Mouse (Mus musculus) heart, embryonic 11.5 days (tissue): ENCODE results near the gene Phc3. TPM values are rescaled to one million over a fixed set of nuclear protein-coding genes. Genes with fewer than 3 reads are reported as not detected.
A peak's percentile ranks its signal among the peaks of the same experiment; 100 is the strongest.

Experiments used
- ATAC-seq: fragments of 200-750 bp; cut with Nextera tagmentation; replicated peaks from 2 replicates; pipeline ENCODE4 v1.8.0; 2017; ENCODE audit warnings: moderate library complexity; ENCODE audit not compliant: insufficient number of reproducible peaks, low FRiP score, low TSS enrichment
- H3K27ac ChIP-seq: fragments of 300-500 bp; sonication (generic); 2 replicates; pipeline ENCODE4 v1.5.1; 2014; ENCODE audit warnings: mild to moderate bottlenecking, low read depth, low read length
- H3K27me3 ChIP-seq: fragments of 300-500 bp; sonication (generic); 2 replicates; pipeline ENCODE4 v1.6.1; 2014; ENCODE audit warnings: mild to moderate bottlenecking, low read length, mixed read lengths; ENCODE audit not compliant: control insufficient read depth, insufficient read depth
- H3K36me3 ChIP-seq: fragments of 300-500 bp; sonication (generic); 2 replicates; pipeline ENCODE4 v1.6.1; 2014; ENCODE audit warnings: mild to moderate bottlenecking, low read length, moderate library complexity, mixed read lengths; ENCODE audit not compliant: control insufficient read depth, insufficient read depth
- H3K4me1 ChIP-seq: fragments of 300-500 bp; sonication (generic); 2 replicates; pipeline ENCODE4 v1.6.1; 2014; ENCODE audit warnings: low read length; ENCODE audit not compliant: control insufficient read depth, insufficient read depth
- H3K4me2 ChIP-seq: fragments of 300-500 bp; sonication (generic); 2 replicates; pipeline ENCODE4 v1.6.1; 2014; ENCODE audit warnings: mild to moderate bottlenecking, moderate library complexity
- H3K4me3 ChIP-seq: fragments of 300-500 bp; sonication (generic); 2 replicates; pipeline ENCODE4 v1.5.1; 2014; ENCODE audit warnings: low read depth, low read length
- H3K9ac ChIP-seq: fragments of 300-500 bp; sonication (generic); 2 replicates; pipeline ENCODE4 v1.6.1; 2014; ENCODE audit warnings: mild to moderate bottlenecking, low read depth, low read length, moderate library complexity
- H3K9me3 ChIP-seq: fragments of 300-500 bp; sonication (generic); replicated peaks from 2 replicates; pipeline ENCODE4 v1.6.1; 2016; ENCODE audit warnings: low read length; ENCODE audit not compliant: control insufficient read depth
- WGBS: fragments of 180-500 bp; shearing (Covaris S2); extraction: QIAGEN DNeasy Blood & Tissue Kit; methylation state at CpG from one replicate; pipeline ENCODE4 v1.1.7; 2014; ENCODE audit not compliant: insufficient replicate concordance; 5-methylcytosine and 5-hydroxymethylcytosine counted together
- polyA plus RNA-seq: library from polyadenylated mRNA; unstranded; fragments of >200 nt; fragmentation: Nextera tagmentation; extraction: Ambion mirVana; gene quantifications from 2 replicates; pipeline ENCODE4 v1.2.1, GENCODE M21; 2014

The Phc3 gene
- polyA plus RNA-seq, 1 experiment from 2014 or later: 6.7 TPM

DNA sequence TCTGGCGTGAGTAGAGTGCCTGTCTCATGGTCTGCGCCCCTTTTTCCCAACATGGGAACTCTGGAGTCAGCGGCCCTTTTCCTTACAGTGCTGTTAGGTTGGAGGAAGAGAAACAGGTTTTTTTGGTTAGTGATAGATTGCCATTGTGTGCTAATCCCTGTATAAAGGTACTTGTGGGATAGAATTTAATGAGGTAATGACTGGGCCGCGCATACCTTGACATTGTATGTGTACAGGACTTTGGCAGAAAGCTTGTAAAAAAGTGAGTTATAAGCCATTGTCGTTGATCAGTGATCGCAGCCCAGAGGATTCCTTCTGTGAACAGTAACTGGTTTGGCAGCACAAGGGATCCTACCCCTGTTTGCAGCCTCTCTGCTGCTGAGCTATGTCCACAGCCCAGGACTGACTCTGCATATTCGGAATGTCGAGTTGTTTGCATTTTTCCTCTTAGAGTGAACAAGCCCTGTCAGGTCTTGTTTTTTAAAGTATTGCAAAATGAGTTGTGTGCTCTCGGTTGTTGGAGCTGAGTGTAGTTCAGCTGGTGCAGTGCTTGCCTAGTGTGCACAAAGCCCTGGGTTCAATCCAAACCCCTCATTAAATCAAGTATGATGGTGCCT, 30.3 kb upstream of the Phc3 start:
- H3K36me3 ChIP-seq: no peaks in the 10 kb centered on the region
- no peak overlapping the region for H3K4me2 ChIP-seq
- H3K27ac ChIP-seq: no peak overlapping the region
- 73% methylated on average over 10 of the region's 10 CpGs for WGBS
- no peak for ATAC-seq
- no peak overlapping the region for H3K9ac ChIP-seq
- H3K4me3 ChIP-seq: no peak overlapping the region
- peaks cover 11% of the 10 kb centered on the region for H3K4me1 ChIP-seq
- no peaks in the 10 kb centered on the region for H3K27me3 ChIP-seq
- H3K9me3 ChIP-seq: no peaks in the 10 kb centered on the region

DNA sequence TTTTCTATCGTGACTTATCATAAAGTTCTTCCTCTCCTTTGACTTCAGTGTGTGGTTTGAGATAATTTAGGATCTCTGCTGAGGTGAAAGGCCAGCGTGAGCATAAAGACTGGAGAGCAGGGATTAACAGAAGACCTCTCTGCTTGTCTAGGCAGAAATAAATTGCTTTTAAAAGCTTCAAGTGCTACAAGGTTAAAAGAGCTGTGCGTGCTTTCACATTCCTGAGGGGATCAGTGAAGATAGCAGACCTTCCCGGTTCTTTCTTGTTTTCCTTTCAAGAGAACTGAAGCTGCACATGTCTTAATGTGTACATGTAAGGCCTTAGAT, 27.4 kb upstream of the Phc3 start:
- 2% methylated on average over 4 of the region's 4 CpGs for WGBS
- no peak for ATAC-seq
- H3K4me3 ChIP-seq: peak overlapping the region; percentile 90
- no peak overlapping the region for H3K27ac ChIP-seq
- H3K4me2 ChIP-seq: peak overlapping the region; percentile 82
- peaks cover 11% of the 10 kb centered on the region for H3K4me1 ChIP-seq
- no peaks in the 10 kb centered on the region for H3K36me3 ChIP-seq
- no peaks in the 10 kb centered on the region for H3K9me3 ChIP-seq
- no peaks in the 10 kb centered on the region for H3K27me3 ChIP-seq
- peak overlapping the region; percentile 90; the same call in 1 of the 2 replicates for H3K9ac ChIP-seq

DNA sequence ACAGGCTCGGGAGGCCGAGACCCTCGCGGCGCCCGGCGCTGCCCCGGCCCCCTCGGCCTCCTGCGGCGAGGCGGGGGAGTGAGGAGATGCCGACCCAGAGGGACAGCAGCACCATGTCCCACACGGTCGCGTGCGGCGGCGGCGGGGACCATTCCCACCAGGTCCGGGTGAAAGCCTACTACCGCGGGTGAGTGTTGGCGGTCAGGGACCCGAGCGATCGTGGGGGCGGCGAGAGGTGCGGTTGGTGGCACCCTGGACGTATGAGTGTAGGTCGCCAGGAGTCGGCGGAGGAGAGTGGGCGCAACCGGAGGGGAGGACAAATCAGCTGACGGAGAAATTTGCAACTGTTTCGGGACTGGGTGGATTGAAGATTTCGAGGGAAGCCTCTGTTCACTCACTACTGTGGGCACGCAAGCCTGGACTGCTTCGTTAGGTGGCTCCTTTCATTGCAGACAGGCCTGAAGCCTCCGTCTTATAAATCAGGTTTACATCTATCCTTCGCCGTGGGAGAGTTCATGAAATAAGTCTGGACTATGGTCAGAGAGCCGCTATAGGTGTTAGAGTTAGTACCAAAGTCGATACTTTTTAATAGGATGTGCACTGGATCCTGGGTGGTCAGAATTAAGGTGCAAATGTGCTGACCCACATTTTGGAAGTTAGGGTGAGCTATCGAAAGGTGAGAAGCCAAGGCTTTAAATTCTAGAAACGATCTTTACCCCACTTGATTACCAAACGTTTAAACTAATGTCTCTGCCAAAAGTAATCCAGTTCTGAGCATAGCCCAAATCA, 26.9 kb upstream of the Phc3 start:
- Histone ChIP-seq H3K27me3 (no peaks in the 10 kb centered on the region), H3K9ac (peak overlapping the region; percentile 90), H3K36me3 (no peaks in the 10 kb centered on the region), H3K4me1 (peaks cover 11% of the 10 kb centered on the region), H3K27ac (peak overlapping the region; percentile 82), H3K4me2 (peak overlapping the region; percentile 82), H3K4me3 (peak overlapping the region; percentile 90), H3K9me3 (no peaks in the 10 kb centered on the region)
- peak; percentile 40 for ATAC-seq
- under 1% methylated on average over 49 of the region's 49 CpGs for WGBS

DNA sequence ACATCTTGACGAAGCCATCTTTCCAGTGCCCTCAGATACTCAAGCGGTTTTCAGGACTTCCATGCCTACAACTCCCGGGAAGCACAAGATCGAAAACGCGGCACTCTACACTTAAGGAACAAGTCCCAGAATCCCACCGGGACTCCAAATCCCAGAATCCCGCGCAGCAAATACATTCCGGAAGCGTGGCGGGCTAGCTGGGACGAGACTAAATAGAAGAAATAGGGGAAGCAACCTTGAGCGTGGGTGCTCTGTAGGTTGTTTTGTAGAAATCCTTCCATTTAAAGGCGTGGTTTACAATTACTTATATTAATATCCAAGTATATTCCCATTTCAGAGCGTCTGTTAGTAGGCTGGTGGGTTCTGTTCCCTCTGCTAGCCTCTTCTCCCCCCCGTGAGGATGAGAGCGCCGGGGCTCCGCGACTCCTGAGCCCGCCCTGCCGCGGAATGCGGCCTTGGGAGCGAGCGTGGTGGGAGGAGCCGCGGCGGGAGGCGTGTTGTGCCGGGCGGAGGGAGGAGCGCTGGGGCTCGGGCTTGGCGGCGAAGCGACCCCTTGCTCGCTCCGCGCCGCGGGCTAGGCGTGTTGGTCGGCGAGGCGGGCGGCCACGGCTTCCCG, 26.2 kb upstream of the Phc3 start, which contains the start of gene Prkci:
Gene Prkci, plus strand, starts transcription at position 465 of the 616 bp plus-strand sequence.
- Histone ChIP-seq H3K4me1 (peaks cover 11% of the 10 kb centered on the region), H3K27me3 (no peaks in the 10 kb centered on the region), H3K9ac (peak within 1 kb of the TSS; percentile 90), H3K27ac (peak within 1 kb of the TSS; percentile 82), H3K4me3 (peak within 1 kb of the TSS; percentile 90), H3K9me3 (no peaks in the 10 kb centered on the region), H3K4me2 (peak within 1 kb of the TSS; percentile 82), H3K36me3 (no peaks in the 10 kb centered on the region)
- under 1% methylated on average over 49 of the region's 50 CpGs for WGBS
- peak; percentile 96 for ATAC-seq

DNA sequence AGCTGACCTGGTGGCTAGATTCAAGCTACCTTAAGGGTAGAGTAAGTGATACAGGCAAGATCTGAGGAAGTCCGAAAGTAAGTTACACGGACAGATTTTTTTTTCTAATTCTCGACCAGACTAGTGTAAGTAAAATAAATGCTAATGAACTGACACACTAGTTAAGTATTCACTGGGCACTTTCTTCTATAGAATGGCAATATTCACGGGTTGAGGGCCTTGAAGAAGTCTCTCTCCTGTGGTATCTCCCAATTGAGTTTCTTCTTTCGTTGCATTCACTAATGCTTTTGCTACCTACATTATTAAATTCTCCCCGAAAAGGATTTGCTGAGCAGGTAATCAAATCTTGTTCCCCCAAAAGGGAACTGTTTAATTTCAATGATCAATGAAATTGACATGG, 25.6 kb upstream of the Phc3 start:
- WGBS: 21% methylated on average over 6 of the region's 6 CpGs
- H3K4me3 ChIP-seq: peak overlapping the region; percentile 90
- H3K9me3 ChIP-seq: no peaks in the 10 kb centered on the region
- H3K27me3 ChIP-seq: no peaks in the 10 kb centered on the region
- 0 out of 2 replicates have a peak overlapping the region, but pooled peaks have one; percentile 12 for H3K9ac ChIP-seq
- no peaks in the 10 kb centered on the region for H3K36me3 ChIP-seq
- H3K4me1 ChIP-seq: peaks cover 7% of the 10 kb centered on the region
- no peak for ATAC-seq
- peak overlapping the region; percentile 82 for H3K4me2 ChIP-seq
- H3K27ac ChIP-seq: no peak overlapping the region

DNA sequence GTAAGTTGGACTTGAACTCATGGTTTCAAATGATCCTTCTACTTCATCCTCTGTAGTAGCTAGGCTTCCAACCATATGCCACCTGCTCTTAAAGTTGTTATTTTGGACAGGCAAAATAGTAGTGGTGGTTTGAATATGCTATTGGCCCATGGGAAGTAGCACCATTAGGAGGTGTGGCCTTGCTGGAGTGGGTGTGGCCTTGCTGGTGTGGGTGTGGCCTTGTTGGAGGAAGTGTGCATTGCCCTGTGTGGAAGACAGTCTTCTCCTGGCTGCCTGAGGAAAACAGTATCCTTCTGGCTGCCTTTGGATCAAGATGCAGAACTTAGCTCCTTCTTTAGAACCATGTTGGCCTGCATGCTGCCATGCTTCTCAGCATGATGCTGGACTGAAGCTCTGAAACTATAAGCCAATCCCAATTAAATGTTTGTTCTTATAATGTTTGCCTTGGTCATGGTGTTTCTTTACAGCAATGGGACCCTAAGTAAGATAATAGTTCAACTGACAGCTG, 23.9 kb upstream of the Phc3 start:
- Histone ChIP-seq H3K4me3 (no peak overlapping the region), H3K4me1 (peaks cover 6% of the 10 kb centered on the region), H3K9me3 (no peaks in the 10 kb centered on the region), H3K36me3 (no peaks in the 10 kb centered on the region), H3K9ac (no peak overlapping the region), H3K27ac (no peak overlapping the region), H3K4me2 (no peak overlapping the region), H3K27me3 (no peaks in the 10 kb centered on the region)
- ATAC-seq: no peak

DNA sequence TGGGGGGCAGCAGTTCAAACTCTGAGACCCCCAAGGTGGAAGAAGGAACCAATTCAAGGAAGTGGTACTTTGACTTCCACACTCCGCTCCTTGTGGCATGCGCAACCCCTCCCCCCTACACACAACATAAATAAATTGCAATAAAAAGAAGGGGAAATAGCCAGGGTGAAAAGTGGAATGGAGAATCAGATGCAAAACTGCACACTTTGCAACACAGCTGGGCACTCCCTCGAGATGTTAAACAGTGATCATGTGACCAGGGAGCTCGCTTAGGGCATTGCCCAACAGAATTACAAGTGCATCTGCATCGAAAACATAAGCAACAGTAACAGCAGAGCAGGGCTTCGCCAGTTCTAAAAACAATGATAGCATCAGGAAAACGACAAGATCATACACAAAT, 22.9 kb upstream of the Phc3 start:
- Histone ChIP-seq H3K4me2 (no peak overlapping the region), H3K27me3 (no peaks in the 10 kb centered on the region), H3K4me1 (peaks cover under 1% of the 10 kb centered on the region; the same call in 1 of the 2 replicates), H3K9ac (no peak overlapping the region), H3K4me3 (no peak overlapping the region), H3K27ac (no peak overlapping the region), H3K36me3 (no peaks in the 10 kb centered on the region), H3K9me3 (no peaks in the 10 kb centered on the region)
- WGBS: 72% methylated on average over 7 of the region's 7 CpGs
- ATAC-seq: no peak

DNA sequence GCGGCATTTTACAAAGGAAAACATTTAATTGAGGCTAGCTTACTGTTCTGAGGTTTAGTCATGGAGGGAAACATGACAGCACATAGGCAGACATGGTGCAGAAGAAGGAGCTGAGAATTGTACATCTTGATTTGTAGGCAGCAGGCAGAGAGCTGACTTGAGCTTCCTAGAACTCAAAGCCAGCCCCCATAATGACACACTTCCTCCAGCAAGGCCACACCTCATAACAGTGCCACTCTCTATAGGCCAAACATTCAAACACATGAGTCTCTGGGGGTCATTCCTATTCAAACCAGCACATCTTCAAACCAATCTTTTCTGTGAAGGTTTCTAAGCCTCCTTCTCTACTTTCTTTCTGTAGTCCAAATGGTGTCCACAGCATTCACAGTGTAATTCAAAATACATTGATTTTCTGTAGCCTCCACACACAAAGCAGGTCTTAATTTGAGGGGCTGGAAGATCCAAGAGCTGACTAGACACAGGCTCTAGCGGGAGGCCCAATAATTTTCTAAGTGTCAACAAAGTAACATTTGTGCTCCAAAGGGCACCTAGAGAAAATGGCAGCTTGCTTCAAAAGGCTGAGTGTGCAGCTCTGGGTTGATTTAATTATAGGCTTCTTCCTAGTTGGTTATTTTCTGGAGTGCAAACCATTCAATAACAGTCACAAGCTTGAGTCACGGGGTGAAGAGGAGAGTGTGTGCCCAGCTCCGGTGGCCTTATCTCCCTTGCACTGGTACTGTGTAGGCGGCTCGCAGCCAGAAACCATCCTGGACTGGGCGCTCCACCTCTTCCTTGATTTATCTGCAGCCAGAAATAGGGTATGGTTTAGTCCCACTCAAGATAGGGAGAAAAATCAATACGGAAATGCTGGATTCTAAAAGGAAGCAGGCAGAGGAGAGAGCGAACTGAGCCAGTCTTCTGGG, 18.4 kb upstream of the Phc3 start:
- Histone ChIP-seq H3K27ac (peak overlapping the region; percentile 46; the same call in 1 of the 2 replicates), H3K27me3 (no peaks in the 10 kb centered on the region), H3K4me2 (peak overlapping the region; percentile 31), H3K36me3 (no peaks in the 10 kb centered on the region), H3K4me3 (no peak overlapping the region), H3K9ac (no peak overlapping the region), H3K4me1 (no peaks in the 10 kb centered on the region), H3K9me3 (no peaks in the 10 kb centered on the region)
- no peak for ATAC-seq
- whole genome bisulfite sequencing: 49% methylated on average over 9 of the region's 9 CpGs
